Mouse (Mus musculus) left cerebral cortex, adult 11 months (tissue): ENCODE data around the gene 4922502D21Rik.

Source experiments
- DNase-seq: peaks from one replicate; pipeline ENCODE4 v3.0.0; 2022; ENCODE audit warnings: low spot score

Gene 4922502D21Rik

GRCm38 (mm10) chr6:129312499-129312898 is 19.1 kb downstream of the 4922502D21Rik start:
- DNase-seq = no peak

GRCm38 (mm10) chr6:129304180-129304579 is 27.4 kb downstream of the 4922502D21Rik start:
- no peak for DNase-seq

- DNase-seq = no peak
Measured at GRCm38 (mm10) chr6:129288708-129289107, 42.9 kb downstream of the 4922502D21Rik start.

GRCm38 (mm10) chr6:129284384-129285104 is 47.1 kb downstream of the 4922502D21Rik start:
- DNase-seq = no peak

- DNase-seq = no peak
Measured at GRCm38 (mm10) chr6:129283271-129283670, 48.3 kb downstream of the 4922502D21Rik start.

- DNase-seq = no peak
Measured at GRCm38 (mm10) chr6:129276483-129276882, 55.1 kb downstream of the 4922502D21Rik start.

- DNase-seq = no peak
Measured at GRCm38 (mm10) chr6:129275624-129276203, 55.9 kb downstream of the 4922502D21Rik start.

- no peak for DNase-seq
Measured at GRCm38 (mm10) chr6:129275220-129275619, 56.4 kb downstream of the 4922502D21Rik start, which contains the start of gene Cd69. TSS of gene Cd69 (minus strand) at chr6:129275436.

- DNase-seq = no peak
Measured at GRCm38 (mm10) chr6:129274476-129274875, 57.1 kb downstream of the 4922502D21Rik start.

- DNase-seq = no peak
Measured at GRCm38 (mm10) chr6:129273662-129274061, 57.9 kb downstream of the 4922502D21Rik start.
